8 mouse cellular contexts compared by ENCODE assay signal in genomic region chr10:81140717-81141454, GRCm38 (mm10). TPM values are rescaled to one million over a fixed set of nuclear protein-coding genes. Genes with fewer than 3 reads are reported as not detected.
DNase-seq lines count a peak whose midpoint lies in the region; ATAC-seq and TF ChIP-seq lines count a peak whose summit lies in the region.

No protein-coding gene starts in this region.

- TF ChIP-seq CTCF in G1E (IDR thresholded peaks at IDR 0.05; ENCODE audit: low read depth, low read length): no peak

- peaks cover 75% of the 10 kb centered on the region for H3K4me1 ChIP-seq in G1E (ENCODE audit: insufficient read depth, low read depth, low read length)
- peaks cover 64% of the 10 kb centered on the region for H3K4me1 ChIP-seq in heart, embryonic 12.5 days (replicated peaks)
- H3K4me1 ChIP-seq in limb, embryonic 10.5 days: peaks cover 72% of the 10 kb centered on the region
- H3K4me1 ChIP-seq in midbrain, embryonic 14.5 days (ENCODE audit: control insufficient read depth, insufficient read depth, low read length): peaks cover 26% of the 10 kb centered on the region

- H3K36me3 ChIP-seq in G1E (replicated peaks): peaks cover 75% of the 10 kb centered on the region
- peaks cover 33% of the 10 kb centered on the region for H3K36me3 ChIP-seq in heart, embryonic 12.5 days
- peaks cover 54% of the 10 kb centered on the region for H3K36me3 ChIP-seq in limb, embryonic 10.5 days
- peaks cover 26% of the 10 kb centered on the region for H3K36me3 ChIP-seq in midbrain, embryonic 14.5 days (ENCODE audit: control insufficient read depth, insufficient read depth, low read length)

- peak; percentile 55 for DNase-seq in CD4-positive, CD25-positive, alpha-beta regulatory T cell, adult 2 months (ENCODE audit: low read depth, low spot score)
- DNase-seq in G1E (ENCODE audit: low spot score) (peak; percentile 37), adipocyte (ENCODE audit: low spot score) (no peak)
- no peak for DNase-seq in limb, embryonic 10.5 days (ENCODE audit: low spot score)
- no peak for DNase-seq in midbrain, embryonic 14.5 days
- no peak for DNase-seq in layer of hippocampus, adult 9-11 months

- H3K27me3 ChIP-seq in G1E (ENCODE audit: insufficient read depth, low read length): no peaks in the 10 kb centered on the region
- H3K27me3 ChIP-seq in heart, embryonic 12.5 days (replicated peaks): no peaks in the 10 kb centered on the region
- H3K27me3 ChIP-seq in limb, embryonic 10.5 days (ENCODE audit: low read depth, poor library complexity, severe bottlenecking): peaks cover 2% of the 10 kb centered on the region
- H3K27me3 ChIP-seq in midbrain, embryonic 14.5 days (ENCODE audit: control insufficient read depth, insufficient read depth, low read length): peaks cover 1% of the 10 kb centered on the region; the same call in 1 of the 2 replicates

- ATAC-seq in CD4-positive, CD25-positive, alpha-beta regulatory T cell, adult 4 months: no peak
- no peak for ATAC-seq in G1E (ENCODE audit: extremely low read depth, insufficient number of reproducible peaks, low FRiP score, poor library complexity, severe bottlenecking)
- ATAC-seq in heart, embryonic 12.5 days (ENCODE audit: insufficient number of reproducible peaks, low FRiP score): no peak
- no peak for ATAC-seq in midbrain, embryonic 14.5 days (ENCODE audit: low FRiP score, low TSS enrichment)

- H3K9me3 ChIP-seq in G1E (replicated peaks): peaks cover 11% of the 10 kb centered on the region
- H3K9me3 ChIP-seq in heart, embryonic 12.5 days (replicated peaks): no peaks in the 10 kb centered on the region
- H3K9me3 ChIP-seq in limb, embryonic 10.5 days (replicated peaks): no peaks in the 10 kb centered on the region
- no peaks in the 10 kb centered on the region for H3K9me3 ChIP-seq in midbrain, embryonic 14.5 days (ENCODE audit: control insufficient read depth, low read length)

- H3K9ac ChIP-seq in heart, embryonic 12.5 days: peak overlapping the region; percentile 81
- 0 out of 2 replicates have a peak overlapping the region, but pooled peaks have one; percentile 29 for H3K9ac ChIP-seq in midbrain, embryonic 14.5 days (replicated peaks; ENCODE audit: low read length)

- H3K4me2 ChIP-seq in heart, embryonic 12.5 days: peak overlapping the region; percentile 98
- H3K4me2 ChIP-seq in midbrain, embryonic 14.5 days (ENCODE audit: low read length): peak overlapping the region; percentile 11; the same call in 1 of the 2 replicates

- peak overlapping the region; percentile 40 for H3K27ac ChIP-seq in heart, embryonic 12.5 days (ENCODE audit: poor library complexity, severe bottlenecking)
- peak overlapping the region; percentile 38 for H3K27ac ChIP-seq in limb, embryonic 10.5 days
- no peak overlapping the region for H3K27ac ChIP-seq in midbrain, embryonic 14.5 days (replicated peaks; ENCODE audit: low read depth, low read length)

- 58% methylated on average over 10 of the region's 10 CpGs for WGBS in heart, embryonic 12.5 days
- 65% methylated on average over 10 of the region's 10 CpGs for WGBS in limb, embryonic 10.5 days
- WGBS in midbrain, embryonic 14.5 days: 82% methylated on average over 10 of the region's 10 CpGs

- H3K4me3 ChIP-seq in G1E (ENCODE audit: low read depth, low read length): peak overlapping the region; percentile 79
- H3K4me3 ChIP-seq in heart, embryonic 12.5 days: peak overlapping the region; percentile 74
- H3K4me3 ChIP-seq in limb, embryonic 10.5 days: peak overlapping the region; percentile 91
- H3K4me3 ChIP-seq in midbrain, embryonic 14.5 days (replicated peaks; ENCODE audit: low read depth, low read length): no peak overlapping the region

RNA-seq across cellular contexts. Expression of gene Zbtb7a, which starts 5.9 kb away (rescaled TPM):
- 10 to 100 TPM in 1 of 2 experiments, 1 to 10 TPM in 1; 6.5 to 11.3 TPM for polyA plus RNA-seq in CD4-positive, CD25-positive, alpha-beta regulatory T cell, adult 4 months (2017; shearing (Covaris generic))
- total RNA-seq in G1E (2014; fragmentation: Nextera tagmentation) (27.7 and 31.1 TPM in 2 replicates), G1E (2017) (6.4 and 7.1 TPM in 2 replicates)
- polyA plus RNA-seq in G1E (2012): 75.7 and 79.1 TPM in 2 replicates
- polyA plus RNA-seq in heart, embryonic 12.5 days (2016; fragmentation: Nextera tagmentation; extraction: Ambion mirVana): 24.7 and 24.8 TPM in 2 replicates
- polyA plus RNA-seq in limb, embryonic 10.5 days (2016; fragmentation: Nextera tagmentation; extraction: Ambion mirVana): 9.6 and 11.7 TPM in 2 replicates
- polyA plus RNA-seq in midbrain, embryonic 14.5 days (2014; fragmentation: Nextera tagmentation; extraction: Ambion mirVana): 8.1 and 12.4 TPM in 2 replicates

RNA-seq across cellular contexts. Expression of gene Pias4, which starts 26.8 kb away (rescaled TPM):
- 10 to 100 TPM; 17.1 to 20.0 TPM for polyA plus RNA-seq in CD4-positive, CD25-positive, alpha-beta regulatory T cell, adult 4 months (2017; shearing (Covaris generic))
- 28.6 and 34.4 TPM in 2 replicates for total RNA-seq in G1E (2014; fragmentation: Nextera tagmentation)
- 21.2 and 24.8 TPM in 2 replicates for total RNA-seq in G1E (2017)
- polyA plus RNA-seq in G1E (2012): 62.7 and 70.5 TPM in 2 replicates
- polyA plus RNA-seq in heart, embryonic 12.5 days (2016; fragmentation: Nextera tagmentation; extraction: Ambion mirVana): 36.0 and 36.1 TPM in 2 replicates
- polyA plus RNA-seq in limb, embryonic 10.5 days (2016; fragmentation: Nextera tagmentation; extraction: Ambion mirVana): 73.6 and 73.9 TPM in 2 replicates
- polyA plus RNA-seq in midbrain, embryonic 14.5 days (2014; fragmentation: Nextera tagmentation; extraction: Ambion mirVana): 49.2 and 55.7 TPM in 2 replicates

RNA-seq across cellular contexts. Expression of gene Map2k2, which starts 35.2 kb away (rescaled TPM):
- 10 to 100 TPM; 21.5 to 28.1 TPM for polyA plus RNA-seq in CD4-positive, CD25-positive, alpha-beta regulatory T cell, adult 4 months (2017; shearing (Covaris generic))
- total RNA-seq in G1E (2014; fragmentation: Nextera tagmentation) (35.9 and 52.2 TPM in 2 replicates), G1E (2017) (63.5 and 76.7 TPM in 2 replicates)
- 272 and 393 TPM in 2 replicates for polyA plus RNA-seq in G1E (2012)
- polyA plus RNA-seq in heart, embryonic 12.5 days (2016; fragmentation: Nextera tagmentation; extraction: Ambion mirVana): 161 and 165 TPM in 2 replicates
- polyA plus RNA-seq in limb, embryonic 10.5 days (2016; fragmentation: Nextera tagmentation; extraction: Ambion mirVana): 244 and 245 TPM in 2 replicates
- polyA plus RNA-seq in midbrain, embryonic 14.5 days (2014; fragmentation: Nextera tagmentation; extraction: Ambion mirVana): 236 and 240 TPM in 2 replicates

RNA-seq across cellular contexts. Expression of gene Eef2, which starts 35.5 kb away (rescaled TPM):
- 1,000 to 10,000 TPM in 1 of 2 experiments, 100 to 1,000 TPM in 1; 934 to 1,665 TPM for polyA plus RNA-seq in CD4-positive, CD25-positive, alpha-beta regulatory T cell, adult 4 months (2017; shearing (Covaris generic))
- 1,577 and 1,715 TPM in 2 replicates for total RNA-seq in G1E (2014; fragmentation: Nextera tagmentation)
- total RNA-seq in G1E (2017): 1,676 and 1,695 TPM in 2 replicates
- 2,355 and 3,878 TPM in 2 replicates for polyA plus RNA-seq in G1E (2012)
- 408 and 433 TPM in 2 replicates for polyA plus RNA-seq in heart, embryonic 12.5 days (2016; fragmentation: Nextera tagmentation; extraction: Ambion mirVana)
- 575 and 611 TPM in 2 replicates for polyA plus RNA-seq in limb, embryonic 10.5 days (2016; fragmentation: Nextera tagmentation; extraction: Ambion mirVana)
- polyA plus RNA-seq in midbrain, embryonic 14.5 days (2014; fragmentation: Nextera tagmentation; extraction: Ambion mirVana): 479 and 528 TPM in 2 replicates

RNA-seq across cellular contexts. Expression of gene Dapk3, which starts 41.9 kb away (rescaled TPM):
- 1 to 10 TPM; 1.3 to 2.6 TPM for polyA plus RNA-seq in CD4-positive, CD25-positive, alpha-beta regulatory T cell, adult 4 months (2017; shearing (Covaris generic))
- total RNA-seq in G1E (2014; fragmentation: Nextera tagmentation) (34.2 and 43.3 TPM in 2 replicates), G1E (2017) (39.3 and 40.8 TPM in 2 replicates)
- 69.8 and 96.7 TPM in 2 replicates for polyA plus RNA-seq in G1E (2012)
- polyA plus RNA-seq in heart, embryonic 12.5 days (2016; fragmentation: Nextera tagmentation; extraction: Ambion mirVana): 62.8 and 69.0 TPM in 2 replicates
- 46.5 and 52.0 TPM in 2 replicates for polyA plus RNA-seq in limb, embryonic 10.5 days (2016; fragmentation: Nextera tagmentation; extraction: Ambion mirVana)
- polyA plus RNA-seq in midbrain, embryonic 14.5 days (2014; fragmentation: Nextera tagmentation; extraction: Ambion mirVana): 63.3 and 66.9 TPM in 2 replicates

Comparison
In these comparisons a context has a peak if more than half of its experiments do, and no peak if none do; other contexts are left out.
1. DNase-seq: peak in CD4-positive, CD25-positive, alpha-beta regulatory T cell, adult 2 months (single experiment) and G1E (single experiment); none in limb, embryonic 10.5 days (single experiment), midbrain, embryonic 14.5 days (single experiment), layer of hippocampus, adult 9-11 months (single experiment) and adipocyte (single experiment).